ENCODE assay signal across 8 mouse cellular contexts in the genomic region with DNA sequence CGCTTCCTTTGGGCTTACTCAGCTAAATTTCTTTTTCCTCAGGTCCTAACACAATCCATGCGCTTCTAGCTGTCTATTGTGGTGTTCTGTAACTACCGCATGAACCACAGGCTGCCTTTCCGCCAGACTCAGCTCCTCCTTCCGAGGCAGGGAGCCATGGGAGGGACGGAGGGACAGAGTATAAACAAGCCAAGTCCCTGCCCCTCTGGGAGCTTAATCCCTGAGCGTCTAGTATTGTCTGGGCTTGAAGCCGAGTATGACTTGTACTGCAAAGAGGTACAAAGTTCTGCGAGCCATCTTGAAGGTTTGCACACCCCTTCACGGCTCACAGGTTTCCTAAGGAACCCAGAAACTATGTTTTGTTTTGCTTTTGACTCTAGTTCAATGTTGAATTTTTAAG. TPM values are rescaled to one million over a fixed set of nuclear protein-coding genes. Genes with fewer than 3 reads are reported as not detected.
DNase-seq lines count a peak whose midpoint lies in the region; ATAC-seq and TF ChIP-seq lines count a peak whose summit lies in the region.

No protein-coding gene starts in this region.

- no peaks in the 10 kb centered on the region for H3K9me3 ChIP-seq in erythroblast, embryonic 14.5 days (ENCODE audit: control insufficient read depth, low read length)
- H3K9me3 ChIP-seq in embryonic facial prominence, embryonic 11.5 days (replicated peaks; ENCODE audit: control insufficient read depth, low read length): no peaks in the 10 kb centered on the region
- no peaks in the 10 kb centered on the region for H3K9me3 ChIP-seq in midbrain, embryonic 12.5 days

- WGBS in embryonic facial prominence, embryonic 11.5 days: under 1% methylated on average over 10 of the region's 10 CpGs
- WGBS in midbrain, embryonic 12.5 days: 2% methylated on average over 10 of the region's 10 CpGs
- 2% methylated on average over 10 of the region's 10 CpGs for WGBS in spleen, adult 2 months

- peak overlapping the region; percentile 69 for H3K4me2 ChIP-seq in embryonic facial prominence, embryonic 11.5 days (ENCODE audit: low read depth, low read length)
- H3K4me2 ChIP-seq in midbrain, embryonic 12.5 days (replicated peaks): peak overlapping the region; percentile 73

- intact Hi-C loops in left cerebral cortex, postnatal 4 days (cut with DNase I): no loop called here

- no peak for TF ChIP-seq POLR2A in spleen, adult 2 months (IDR thresholded peaks at IDR 0.05; ENCODE audit: low read depth, low read length)

- peak overlapping the region; percentile 39; the same call in 1 of the 2 replicates for H3K27ac ChIP-seq in embryonic facial prominence, embryonic 11.5 days (replicated peaks; ENCODE audit: low read depth, low read length)
- peak overlapping the region; percentile 75 for H3K27ac ChIP-seq in midbrain, embryonic 12.5 days (replicated peaks)
- H3K27ac ChIP-seq in spleen, adult 2 months (ENCODE audit: insufficient read depth, low read length): peak overlapping the region; percentile 86

- ATAC-seq in erythroblast, adult 5-6 weeks (replicated peaks; ENCODE audit: low FRiP score, poor library complexity, severe bottlenecking): no peak
- no peak for ATAC-seq in embryonic facial prominence, embryonic 11.5 days (replicated peaks; ENCODE audit: insufficient number of reproducible peaks, low FRiP score, low TSS enrichment, low read depth)
- no peak for ATAC-seq in midbrain, embryonic 12.5 days (ENCODE audit: low FRiP score, low read depth)

- H3K4me1 ChIP-seq in erythroblast, embryonic 14.5 days (ENCODE audit: control insufficient read depth): peaks cover 30% of the 10 kb centered on the region
- no peaks in the 10 kb centered on the region for H3K4me1 ChIP-seq in embryonic facial prominence, embryonic 11.5 days (ENCODE audit: control insufficient read depth, insufficient read depth, low read length)
- peaks cover 41% of the 10 kb centered on the region for H3K4me1 ChIP-seq in midbrain, embryonic 12.5 days
- peaks cover 4% of the 10 kb centered on the region for H3K4me1 ChIP-seq in spleen, adult 2 months (ENCODE audit: control insufficient read depth, insufficient read depth, insufficient read length)

- H3K27me3 ChIP-seq in erythroblast, embryonic 14.5 days (ENCODE audit: control insufficient read depth): no peaks in the 10 kb centered on the region
- H3K27me3 ChIP-seq in embryonic facial prominence, embryonic 11.5 days (ENCODE audit: control insufficient read depth, insufficient read depth, low read length): no peaks in the 10 kb centered on the region
- no peaks in the 10 kb centered on the region; the same call in 1 of the 2 replicates for H3K27me3 ChIP-seq in midbrain, embryonic 12.5 days
- H3K27me3 ChIP-seq in spleen, adult 2 months (ENCODE audit: control insufficient read depth, insufficient read depth, low read length): no peaks in the 10 kb centered on the region

- no peak for TF ChIP-seq CTCF in spleen, adult 2 months (IDR thresholded peaks at IDR 0.05; ENCODE audit: extremely low read depth, insufficient read depth, insufficient read length, insufficient replicate concordance)

- peak overlapping the region; percentile 10 for H3K9ac ChIP-seq in embryonic facial prominence, embryonic 11.5 days (replicated peaks; ENCODE audit: low read length)
- peak overlapping the region; percentile 55 for H3K9ac ChIP-seq in midbrain, embryonic 12.5 days (replicated peaks)

- H3K4me3 ChIP-seq in erythroblast, embryonic 14.5 days (replicated peaks): peak overlapping the region; percentile 76
- H3K4me3 ChIP-seq in embryonic facial prominence, embryonic 11.5 days (ENCODE audit: low read depth, low read length): peak overlapping the region; percentile 73
- peak overlapping the region; percentile 83 for H3K4me3 ChIP-seq in midbrain, embryonic 12.5 days
- H3K4me3 ChIP-seq in spleen, adult 2 months (ENCODE audit: extremely low read depth, insufficient read depth, insufficient read length): peak overlapping the region; percentile 72

- DNase-seq in embryonic facial prominence, embryonic 11.5 days (ENCODE audit: low spot score): peak; percentile 64
- peak; percentile 97 to 98 for DNase-seq in heart, adult 18-20 months
- peak; percentile 91 for DNase-seq in kidney, adult 18-20 months
- DNase-seq in left cerebral cortex, postnatal 4 days: peak; percentile 92
- peak; percentile 22 to 34 for DNase-seq in spleen, adult 2 months (ENCODE audit: low read depth in 1 of 2, low spot score in 2 of 2)

- H3K36me3 ChIP-seq in erythroblast, embryonic 14.5 days (ENCODE audit: control insufficient read depth): peaks cover 7% of the 10 kb centered on the region
- H3K36me3 ChIP-seq in embryonic facial prominence, embryonic 11.5 days (replicated peaks; ENCODE audit: control insufficient read depth, insufficient read depth, low read depth, low read length): 0 out of 2 replicates have a peak, but pooled peaks cover 2% of the 10 kb centered on the region
- peaks cover 4% of the 10 kb centered on the region for H3K36me3 ChIP-seq in midbrain, embryonic 12.5 days
- peaks cover 1% of the 10 kb centered on the region for H3K36me3 ChIP-seq in spleen, adult 2 months (ENCODE audit: control insufficient read depth, insufficient read depth, low read length)

RNA-seq across cellular contexts. Expression of gene Tef, which starts 7.9 kb away (rescaled TPM):
- polyA plus RNA-seq in erythroblast, embryonic 14.5 days (2012): 0.26 and 0.90 TPM in 2 replicates
- total RNA-seq in erythroblast, adult 5-6 weeks (2015; ENCODE audit: low replicate concordance): 0.38 and 2.3 TPM in 2 replicates
- 0.98 and 2.0 TPM in 2 replicates for total RNA-seq in erythroblast, adult 5-6 weeks (2017; ENCODE audit: low replicate concordance)
- 11.4 and 13.1 TPM in 2 replicates for polyA plus RNA-seq in embryonic facial prominence, embryonic 11.5 days (2014; fragmentation: Nextera tagmentation; extraction: Ambion mirVana)
- total RNA-seq in heart, adult 18-20 months (2021): 10 to 100 TPM; 67.5 to 73.0 TPM
- total RNA-seq in left cerebral cortex, postnatal 4 days (2021): 10 to 100 TPM; 68.1 to 69.6 TPM
- 30.5 and 32.4 TPM in 2 replicates for polyA plus RNA-seq in midbrain, embryonic 12.5 days (2016; fragmentation: Nextera tagmentation; extraction: Ambion mirVana)
- 21.2 and 21.9 TPM in 2 replicates for polyA plus RNA-seq in spleen, adult 2 months (2012; rRNA removed)

RNA-seq across cellular contexts. Expression of gene Tob2, which starts 48.4 kb away (rescaled TPM):
- polyA plus RNA-seq in erythroblast, embryonic 14.5 days (2012): 1.7 and 2.3 TPM in 2 replicates
- total RNA-seq in erythroblast, adult 5-6 weeks (2015; ENCODE audit: low replicate concordance): 6.3 and 9.6 TPM in 2 replicates
- total RNA-seq in erythroblast, adult 5-6 weeks (2017; ENCODE audit: low replicate concordance): 5.3 and 7.2 TPM in 2 replicates
- 10.7 and 11.1 TPM in 2 replicates for polyA plus RNA-seq in embryonic facial prominence, embryonic 11.5 days (2014; fragmentation: Nextera tagmentation; extraction: Ambion mirVana)
- total RNA-seq in heart, adult 18-20 months (2021): 100 to 1,000 TPM; 103 to 127 TPM
- 10 to 100 TPM; 20.3 to 22.6 TPM for total RNA-seq in left cerebral cortex, postnatal 4 days (2021)
- polyA plus RNA-seq in midbrain, embryonic 12.5 days (2016; fragmentation: Nextera tagmentation; extraction: Ambion mirVana): 20.9 and 22.2 TPM in 2 replicates
- polyA plus RNA-seq in spleen, adult 2 months (2012; rRNA removed): 24.8 and 36.6 TPM in 2 replicates

Comparison
In these comparisons a context has a peak if more than half of its experiments do, and no peak if none do; other contexts are left out.
1. DNase-seq: peak in every context shown above with its lines; median percentile 98 in heart, adult 18-20 months; 92 in left cerebral cortex, postnatal 4 days; 91 in kidney, adult 18-20 months; 64 in embryonic facial prominence, embryonic 11.5 days; 28 in spleen, adult 2 months.